Mouse (Mus musculus) layer of hippocampus, adult 9-11 months (tissue): ENCODE results near the gene Cdk12.
"Not testable (repeated sequence)": the region's sequence is repeated elsewhere in the genome, so short reads cannot be mapped to it uniquely, and the experiment has no call there.

Source experiments
- DNase-seq: peaks from one replicate; pipeline ENCODE4 v3.0.0; 2022

Cdk12 gene

DNA sequence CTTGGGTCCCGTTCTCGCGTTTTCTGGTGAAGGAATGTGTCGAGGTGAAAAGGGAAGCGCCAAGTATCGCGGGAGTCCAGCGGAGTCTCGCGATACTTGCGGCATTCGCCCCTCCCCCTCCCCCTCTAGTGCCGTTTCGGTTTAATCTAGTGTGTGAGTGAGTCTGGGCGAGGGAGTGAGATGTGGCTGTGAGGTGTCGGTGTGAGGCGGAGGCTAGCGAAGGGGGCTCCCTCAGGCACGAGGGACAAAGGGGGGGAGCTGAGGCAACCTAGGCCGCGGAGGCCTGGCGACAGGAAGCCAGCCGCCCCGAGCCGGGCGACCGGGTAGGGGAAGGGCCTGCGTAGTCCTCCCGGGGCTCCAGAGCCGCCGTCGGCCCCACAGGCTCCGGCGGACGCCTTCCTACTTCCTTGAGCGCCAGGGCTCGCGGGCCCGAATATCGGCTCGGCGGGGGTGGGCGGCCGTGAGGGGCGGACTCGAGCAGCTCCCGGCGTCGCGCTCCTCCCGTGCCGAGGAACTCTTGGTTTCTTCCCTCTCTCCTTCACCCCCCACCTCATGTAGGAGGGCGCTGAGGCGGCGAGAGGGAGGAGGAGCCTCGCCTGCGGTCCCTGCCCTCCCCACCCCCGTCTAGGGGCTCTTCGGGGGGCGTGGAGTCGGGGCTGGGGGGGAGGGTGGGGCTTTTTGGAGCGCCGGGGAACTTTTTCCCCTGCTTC is at the start of gene Cdk12:
TSS of gene Cdk12 (plus strand) at position 419 of the 710 bp plus-strand sequence.
- DNase-seq, result peak; percentile 96

DNA sequence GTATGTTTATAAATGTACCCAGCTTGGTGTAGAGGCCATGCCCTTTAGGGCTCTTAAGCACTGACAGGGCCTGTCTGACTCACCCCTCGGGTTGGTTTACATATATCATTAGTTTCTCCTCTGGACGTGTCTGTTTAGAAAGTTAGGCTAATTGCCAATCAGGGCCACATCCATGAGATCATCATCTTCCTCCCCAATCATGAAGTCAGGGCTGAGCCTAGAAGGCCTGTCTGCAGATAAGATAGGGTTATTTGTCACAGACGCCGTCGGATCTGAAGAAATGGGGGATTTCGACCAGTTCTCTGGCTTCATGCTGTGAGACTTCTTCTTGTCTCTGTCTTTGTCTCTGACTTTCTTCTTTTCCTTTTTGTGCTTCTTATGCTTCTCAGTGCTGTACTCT is 47.8 kb upstream of the Cdk12 start:
- no peak for DNase-seq

DNA sequence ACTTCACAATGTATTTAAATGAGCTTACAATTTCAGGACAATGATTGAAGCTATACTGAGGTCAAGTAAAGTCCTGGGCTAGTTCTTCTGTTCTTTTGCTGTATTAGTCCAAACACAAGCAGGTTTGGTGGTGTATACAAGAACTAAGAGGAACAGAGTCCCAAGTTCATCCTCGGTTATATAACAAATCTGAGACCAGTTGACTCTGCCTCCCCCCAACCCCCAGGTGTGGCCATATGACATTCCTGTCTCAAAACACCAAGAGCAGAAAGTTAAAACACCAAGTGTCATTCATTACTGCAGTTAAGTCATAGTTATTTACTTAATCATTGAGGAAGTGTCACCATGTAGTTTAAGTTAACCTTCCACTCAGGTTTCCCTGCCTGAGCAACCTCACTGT is 34.5 kb upstream of the Cdk12 start:
- DNase-seq, result no peak

DNA sequence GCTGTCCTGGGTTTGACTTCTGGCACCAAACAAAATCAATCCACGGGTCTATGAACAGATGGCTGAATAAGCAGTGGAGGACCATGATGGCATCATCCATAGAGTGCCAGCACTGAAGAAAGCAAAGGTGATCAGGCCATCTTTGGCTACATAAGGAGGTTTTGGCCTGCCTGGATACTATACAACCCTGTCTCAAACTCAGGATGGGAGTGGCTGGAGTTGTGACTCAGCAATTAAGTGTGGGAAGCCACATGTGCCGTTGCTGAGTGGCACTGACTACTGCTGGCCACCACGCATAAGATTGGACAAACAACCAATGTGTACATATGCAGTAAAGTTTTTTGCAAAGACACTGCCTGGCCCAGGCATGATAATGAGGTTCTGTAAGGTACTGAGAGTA is 20.7 kb upstream of the Cdk12 start:
- DNase-seq, result not testable (repeated sequence)

DNA sequence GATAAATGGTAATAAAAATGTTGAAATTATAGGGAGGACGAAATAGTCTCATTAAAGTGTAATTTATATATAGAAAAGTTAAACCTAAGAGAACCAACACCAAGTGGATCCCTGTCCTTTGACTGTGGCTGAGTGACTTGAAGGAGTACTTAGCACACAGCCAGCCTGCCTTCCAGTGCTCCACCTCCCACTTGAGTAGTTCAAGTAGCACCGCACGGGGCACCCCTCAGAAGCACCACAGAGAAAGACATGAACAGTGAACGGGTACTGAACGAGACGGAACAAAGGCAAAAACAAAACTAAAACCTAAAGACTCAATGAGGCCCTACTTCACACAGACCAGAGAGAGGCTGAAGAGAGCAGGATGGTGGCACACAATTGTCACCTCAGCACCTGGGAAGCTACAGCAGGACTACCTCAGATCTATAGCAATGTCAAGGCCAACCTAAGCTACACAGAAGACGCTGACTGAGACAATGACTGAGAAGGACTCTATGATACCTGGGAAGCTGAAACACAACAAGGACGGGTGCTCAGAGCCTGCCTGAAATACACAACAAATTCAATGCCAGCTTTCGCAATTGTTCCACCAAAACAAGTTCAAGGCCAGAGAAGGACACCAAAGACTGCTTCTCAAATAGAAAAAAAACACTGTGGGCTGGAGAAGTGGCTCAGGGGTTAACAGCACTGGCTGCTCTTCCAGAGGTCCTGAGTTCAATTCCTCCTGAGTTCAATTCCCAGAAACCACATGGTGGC is 15.0 kb upstream of the Cdk12 start:
- no peak for DNase-seq

DNA sequence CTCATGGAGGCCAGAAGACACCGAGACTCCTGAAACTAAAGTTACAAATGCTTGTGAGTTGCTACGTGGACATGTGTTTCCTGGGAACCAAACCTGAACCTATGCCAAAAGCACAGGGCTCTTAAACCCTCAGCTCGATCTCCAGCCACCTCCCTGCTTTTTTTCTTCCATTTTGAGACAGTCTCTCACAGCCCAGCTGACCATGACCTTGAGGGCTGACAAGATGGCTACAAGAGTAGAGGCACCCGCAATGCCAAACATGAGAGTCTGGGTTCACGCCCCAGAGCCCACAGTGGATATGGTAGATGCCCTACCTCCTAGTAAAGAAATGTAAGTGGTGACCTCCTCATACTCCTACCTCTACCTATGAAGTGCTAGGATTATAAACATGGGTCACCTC is 12.0 kb upstream of the Cdk12 start:
- DNase-seq, result no peak

DNA sequence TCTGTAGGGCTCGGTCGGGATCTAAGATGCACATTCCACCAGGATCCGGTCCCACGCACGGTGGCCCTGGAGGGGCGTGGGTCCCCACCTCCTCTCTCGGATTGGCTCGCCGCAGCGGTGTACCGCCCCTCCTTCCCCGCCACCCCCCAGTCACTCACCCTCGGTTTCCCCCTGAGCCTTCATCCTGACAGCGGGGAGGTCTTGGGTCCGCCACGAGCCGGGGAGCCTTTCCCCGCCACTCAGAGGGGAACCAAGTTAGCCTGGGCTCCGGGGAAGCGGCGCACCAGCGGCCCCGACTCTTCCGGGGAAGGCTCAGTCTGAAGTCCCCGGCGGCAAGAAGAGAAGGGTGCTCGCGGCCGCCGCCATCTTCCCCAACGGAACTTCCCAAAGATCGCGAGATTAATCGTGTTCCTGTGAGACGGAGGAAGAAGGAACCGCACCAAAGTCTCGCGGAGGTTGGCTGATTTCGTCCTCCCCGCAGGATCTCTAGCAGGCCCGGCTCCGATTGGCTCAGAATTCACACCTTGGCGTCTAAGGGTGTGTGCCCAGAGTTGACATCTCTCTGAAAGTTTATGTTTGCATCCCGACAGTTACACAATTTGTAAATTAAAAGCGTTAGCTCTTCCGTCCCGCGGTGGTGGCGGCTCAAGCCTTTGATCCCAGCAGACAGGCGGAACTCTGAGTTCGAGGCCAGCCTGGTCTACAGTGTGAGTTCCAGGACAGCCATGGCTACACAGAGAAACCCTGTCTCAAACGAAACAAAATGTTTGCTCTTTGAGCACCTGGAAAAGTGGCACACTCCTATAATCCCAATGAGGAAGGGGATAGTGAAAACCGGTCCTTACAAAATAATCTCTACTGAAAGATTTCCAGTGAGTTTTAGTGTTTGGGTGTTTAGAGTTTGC is 9.7 kb upstream of the Cdk12 start, which contains the start of gene Med1:
TSS of gene Med1 (minus strand) at position 393 of the 905 bp plus-strand sequence.
- peak; percentile 95 for DNase-seq

DNA sequence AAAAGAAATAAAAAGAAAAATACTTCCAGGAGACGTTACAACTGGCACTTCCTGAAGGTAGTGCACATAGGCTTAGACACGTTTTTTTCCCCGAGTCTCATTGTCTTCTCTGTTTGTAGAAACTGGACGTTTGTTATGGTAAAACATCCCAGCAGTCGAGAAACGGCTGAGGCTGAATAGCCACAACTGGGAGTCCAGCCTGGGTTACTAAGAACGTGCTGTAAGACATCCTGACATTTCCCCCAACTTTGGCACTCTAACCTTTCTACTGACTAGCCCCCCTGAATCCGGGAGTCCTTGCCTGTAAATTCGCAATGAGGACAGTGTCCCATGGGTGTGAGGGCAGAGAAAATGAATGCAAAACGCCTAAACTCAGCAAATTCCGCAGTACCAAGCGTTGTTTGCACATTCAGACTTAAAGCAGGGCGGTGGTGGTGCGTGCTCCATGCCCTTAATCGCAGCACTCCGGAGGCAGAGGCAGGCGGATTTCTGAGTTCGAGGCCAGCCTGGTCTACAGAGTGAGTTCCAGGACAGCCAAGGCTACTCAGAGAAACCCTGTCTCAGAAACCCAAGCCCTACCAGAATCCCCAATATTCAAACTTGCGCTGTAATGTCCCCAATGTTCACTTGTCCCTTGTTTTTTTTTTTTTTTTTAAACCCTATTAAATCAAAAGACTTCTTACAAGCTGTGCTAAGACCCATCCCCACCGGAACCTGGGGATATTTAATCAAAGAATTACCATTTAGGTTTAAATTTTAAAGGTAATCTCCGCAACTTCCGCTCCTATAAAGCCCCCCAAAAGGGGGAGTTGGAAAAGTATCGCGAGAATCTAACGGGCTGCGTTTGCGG is 843 bp upstream of the Cdk12 start:
- no peak for DNase-seq

DNA sequence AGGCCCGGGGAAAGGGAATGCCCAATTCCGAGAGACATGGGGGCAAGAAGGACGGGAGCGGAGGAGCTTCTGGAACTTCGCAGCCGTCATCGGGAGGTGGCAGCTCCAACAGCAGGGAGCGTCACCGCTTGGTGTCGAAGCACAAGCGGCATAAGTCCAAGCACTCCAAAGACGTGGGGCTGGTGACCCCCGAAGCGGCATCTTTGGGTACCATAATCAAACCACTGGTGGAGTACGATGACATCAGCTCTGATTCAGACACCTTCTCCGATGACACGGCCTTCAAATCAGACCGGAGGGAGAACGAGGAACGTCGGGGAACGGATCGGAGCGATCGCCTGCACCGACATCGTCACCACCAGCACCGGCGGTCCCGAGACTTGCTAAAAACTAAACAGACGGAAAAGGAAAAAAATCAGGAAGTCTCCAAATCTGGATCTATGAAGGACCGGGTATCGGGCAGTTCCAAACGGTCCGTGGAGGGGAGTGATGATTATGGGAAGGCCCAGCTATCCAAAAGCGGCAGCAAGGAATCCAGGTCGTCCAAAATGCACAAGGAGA is 572 bp downstream of the Cdk12 start:
- peak; percentile 40 for DNase-seq

DNA sequence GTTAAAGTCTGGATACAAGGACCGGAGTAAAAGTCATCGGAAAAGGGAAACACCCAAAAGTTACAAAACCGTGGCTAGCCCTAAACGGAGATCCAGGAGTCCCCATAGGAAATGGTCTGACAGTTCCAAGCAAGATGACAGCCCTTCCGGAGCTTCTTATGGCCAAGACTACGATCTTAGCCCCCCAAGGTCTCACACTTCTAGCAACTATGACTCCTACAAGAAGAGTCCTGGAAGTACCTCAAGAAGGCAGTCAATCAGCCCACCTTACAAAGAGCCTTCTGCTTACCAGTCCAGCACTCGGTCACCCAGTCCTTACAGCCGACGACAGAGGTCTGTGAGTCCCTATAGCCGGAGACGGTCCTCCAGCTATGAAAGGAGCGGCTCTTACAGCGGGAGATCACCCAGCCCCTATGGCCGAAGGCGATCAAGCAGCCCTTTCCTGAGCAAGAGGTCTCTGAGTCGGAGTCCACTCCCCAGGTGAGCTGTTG is 1.1 kb downstream of the Cdk12 start:
- no peak for DNase-seq

DNA sequence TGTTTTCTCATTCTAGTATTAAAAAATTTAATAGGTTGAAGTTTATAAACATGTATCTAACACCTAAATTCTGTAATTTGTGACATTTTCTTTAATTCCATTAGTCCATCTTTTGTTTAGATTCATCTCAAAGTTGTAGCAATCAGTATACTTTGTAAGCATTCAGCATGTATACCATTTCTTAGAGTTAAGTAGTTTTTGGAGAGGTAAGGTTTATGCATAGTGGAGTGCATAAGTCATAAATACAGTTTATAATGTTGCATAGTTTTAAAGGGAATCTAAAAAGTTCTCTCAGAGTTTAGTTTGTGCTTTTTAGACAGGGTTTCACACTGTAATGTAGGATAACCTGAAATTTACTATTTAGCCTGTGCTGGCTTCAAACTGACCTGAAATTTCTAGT is 2.6 kb downstream of the Cdk12 start:
- DNase-seq, result no peak

DNA sequence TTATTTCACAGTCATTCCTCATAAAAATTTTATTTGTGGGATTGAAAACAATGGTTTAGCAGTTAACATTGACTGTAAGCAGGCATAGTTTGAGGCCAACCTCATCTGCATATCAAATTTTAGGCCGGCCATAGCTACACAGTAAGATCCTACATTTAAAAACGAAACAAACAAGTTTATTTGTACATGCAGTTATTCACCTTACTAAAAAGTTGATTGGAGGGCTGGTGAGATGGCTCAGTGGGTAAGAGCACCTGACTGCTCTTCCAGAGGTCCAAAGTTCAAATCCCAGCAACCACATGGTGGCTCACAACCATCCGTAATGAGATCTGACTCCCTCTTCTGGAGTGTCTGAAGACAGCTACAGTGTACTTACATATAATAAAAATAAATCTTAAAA is 3.4 kb downstream of the Cdk12 start:
- not testable (repeated sequence) for DNase-seq

DNA sequence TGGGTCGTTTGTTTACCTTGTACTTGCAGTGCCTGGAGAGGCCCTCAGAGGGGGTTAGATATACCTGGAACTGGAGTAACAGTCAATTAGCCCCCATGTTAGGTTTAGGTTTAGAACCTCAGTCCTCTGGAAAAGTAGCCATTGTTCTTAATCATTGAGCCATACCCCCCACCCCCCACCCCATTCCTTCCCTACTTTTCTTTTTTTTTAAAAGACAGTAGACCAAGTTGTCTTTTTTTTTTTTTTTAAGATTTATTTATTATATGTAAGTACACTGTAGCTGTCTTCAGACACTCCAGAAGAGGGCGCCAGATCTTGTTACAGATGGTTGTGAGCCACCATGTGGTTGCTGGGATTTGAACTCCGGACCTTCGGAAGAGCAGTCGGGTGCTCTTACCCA is 6.8 kb downstream of the Cdk12 start:
- DNase-seq, result not testable (repeated sequence)

DNA sequence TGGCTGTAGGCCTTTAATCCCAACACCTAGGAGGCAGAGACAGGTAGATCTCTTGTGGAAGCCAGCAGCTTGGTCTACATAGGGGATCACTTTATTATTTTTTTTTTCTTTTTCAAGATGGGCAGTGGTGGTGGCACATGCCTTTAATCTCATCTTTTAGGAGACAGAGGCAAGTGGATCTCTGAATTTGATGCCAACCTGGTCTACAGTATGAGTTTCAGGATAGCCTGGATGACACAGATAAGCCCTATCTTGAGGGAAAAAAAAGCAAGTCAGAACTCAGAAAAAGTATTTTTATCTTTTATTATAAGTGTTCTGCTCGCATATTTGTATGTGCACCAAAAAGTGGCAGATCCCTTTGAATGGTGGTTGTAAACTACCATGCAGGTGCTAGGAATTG is 10.5 kb downstream of the Cdk12 start:
- no peak for DNase-seq

DNA sequence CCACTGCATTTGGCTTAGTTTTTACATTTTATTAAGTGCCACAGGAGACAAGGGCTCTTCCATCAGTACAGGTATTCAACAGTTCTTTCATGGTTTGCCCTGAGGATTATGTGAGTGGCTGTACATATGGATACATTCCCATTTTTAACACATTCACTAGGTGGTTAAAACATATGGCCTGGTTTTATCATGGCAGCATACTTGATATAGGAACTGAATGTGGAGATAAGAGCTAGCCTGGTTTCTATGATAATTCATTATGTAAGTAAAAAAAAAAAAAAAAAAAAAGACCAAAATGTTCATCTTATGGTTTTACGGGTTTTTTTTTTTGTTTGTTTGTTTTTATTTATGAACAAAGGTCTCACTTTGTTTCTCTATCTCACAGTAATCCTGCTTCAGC is 23.5 kb downstream of the Cdk12 start:
- DNase-seq, result no peak

DNA sequence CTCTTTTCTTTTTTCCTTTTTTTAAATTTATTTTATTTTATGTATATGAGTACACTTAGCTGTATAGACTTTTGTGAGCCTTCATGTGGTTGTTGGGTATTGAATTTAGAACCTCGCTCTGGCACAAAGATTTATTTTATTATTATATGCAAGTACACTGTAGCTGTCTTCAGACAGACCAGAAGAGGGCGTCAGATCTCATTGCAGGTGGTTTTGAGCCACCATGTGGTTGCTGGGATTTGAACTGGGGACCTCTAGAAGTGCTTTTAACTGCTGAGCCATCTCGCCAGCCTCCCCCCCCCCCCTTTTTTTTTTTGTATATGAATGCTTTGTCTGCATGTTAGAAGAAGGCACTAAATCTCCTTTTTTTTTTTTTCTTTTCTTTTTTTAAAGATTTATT is 35.6 kb downstream of the Cdk12 start:
- DNase-seq, result no peak

DNA sequence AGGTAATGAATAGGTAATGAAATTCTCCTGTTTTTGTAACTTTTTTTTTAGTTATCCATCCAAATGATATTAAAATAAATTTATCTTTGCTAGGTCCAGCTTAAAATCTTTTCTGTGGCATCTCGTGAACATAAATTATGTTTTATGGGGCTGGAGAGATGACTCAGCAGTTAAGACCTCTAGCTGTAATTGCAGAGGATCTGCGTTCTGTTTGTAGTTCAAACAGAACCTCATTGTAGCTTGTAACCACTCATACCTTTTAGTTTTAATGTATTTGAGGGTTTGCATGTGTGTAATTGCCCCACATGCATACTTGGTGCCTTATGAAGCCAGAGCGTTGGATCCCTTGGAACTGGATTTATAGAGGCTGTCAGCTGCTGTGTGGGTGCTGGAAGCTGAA is 36.1 kb downstream of the Cdk12 start:
- DNase-seq, result no peak

DNA sequence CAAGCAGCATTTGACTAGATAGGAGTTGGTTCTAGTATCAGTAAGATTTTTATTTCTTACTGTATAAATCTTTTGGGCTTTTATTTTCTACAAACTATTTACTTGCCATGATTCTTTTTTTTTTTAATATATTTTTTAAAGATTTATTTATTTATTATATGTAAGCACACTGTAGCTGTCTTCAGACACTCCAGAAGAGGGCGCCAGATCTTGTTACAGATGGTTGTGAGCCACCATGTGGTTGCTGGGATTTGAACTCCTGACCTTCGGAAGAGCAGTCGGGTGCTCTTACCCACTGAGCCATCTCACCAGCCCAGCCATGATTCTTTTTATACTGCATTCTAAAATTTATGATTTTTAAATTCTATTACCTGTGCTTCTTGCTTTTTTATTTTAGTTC is 40.1 kb downstream of the Cdk12 start:
- DNase-seq, result not testable (repeated sequence)

DNA sequence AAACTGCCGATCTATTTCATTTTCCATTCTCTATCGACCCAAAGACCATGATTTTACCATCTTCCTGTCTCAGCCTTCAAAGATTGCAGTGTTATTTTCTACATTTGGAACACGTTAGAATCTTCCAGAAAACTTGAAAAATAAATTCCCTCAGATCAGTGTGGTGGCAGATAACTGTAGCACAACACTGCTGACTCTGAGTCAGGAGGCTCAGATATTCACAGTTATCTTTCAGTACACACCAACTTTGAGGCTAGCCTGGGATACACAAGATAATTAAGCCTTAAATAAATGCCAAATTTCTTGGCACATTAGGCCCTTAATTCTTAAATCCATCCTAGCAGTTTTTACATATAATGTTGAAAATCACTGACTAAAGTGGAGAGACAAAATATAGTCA is 41.6 kb downstream of the Cdk12 start:
- no peak for DNase-seq

DNA sequence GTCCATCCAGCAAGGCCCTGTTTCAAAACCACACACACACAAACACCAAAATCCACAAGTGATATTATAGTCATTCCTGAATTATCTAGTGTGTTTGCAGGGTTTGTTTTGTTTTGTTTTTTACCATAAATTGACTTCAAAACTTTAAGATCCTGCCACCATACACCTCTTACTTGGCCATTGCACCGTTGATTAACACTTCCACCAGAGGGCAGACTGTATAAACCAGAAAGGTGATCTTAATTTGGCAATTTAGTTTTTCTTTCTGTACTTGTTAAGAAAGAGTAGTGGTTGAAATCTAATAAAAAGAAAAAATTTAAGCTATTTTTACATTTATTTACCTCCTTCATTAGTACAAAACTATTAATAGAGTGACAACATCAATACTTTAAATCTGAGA is 44.5 kb downstream of the Cdk12 start:
- DNase-seq, result no peak

DNA sequence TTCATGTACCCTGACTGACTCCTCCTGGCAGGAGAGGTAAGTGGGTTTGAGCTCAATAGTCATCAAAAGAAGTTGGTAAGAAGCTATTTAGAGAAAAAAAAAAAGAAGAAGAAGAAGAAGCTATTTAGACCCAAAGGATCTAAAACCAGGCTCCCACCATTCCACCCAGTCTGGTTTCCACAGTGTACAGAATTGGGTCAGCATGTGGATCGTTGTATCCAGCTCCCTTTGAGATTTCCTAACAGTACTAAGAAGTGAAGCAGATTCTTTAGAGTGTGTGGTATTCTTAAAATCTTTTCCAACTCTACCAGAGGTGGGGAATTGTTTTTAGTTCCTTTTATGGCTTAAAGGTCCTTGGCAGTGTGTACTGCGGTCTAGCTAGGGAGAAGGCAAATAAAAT is 50.9 kb downstream of the Cdk12 start:
- DNase-seq, result no peak
